Mouse (Mus musculus): Measurements from ENCODE around the gene Snai1.

Snai1 gene

DNA sequence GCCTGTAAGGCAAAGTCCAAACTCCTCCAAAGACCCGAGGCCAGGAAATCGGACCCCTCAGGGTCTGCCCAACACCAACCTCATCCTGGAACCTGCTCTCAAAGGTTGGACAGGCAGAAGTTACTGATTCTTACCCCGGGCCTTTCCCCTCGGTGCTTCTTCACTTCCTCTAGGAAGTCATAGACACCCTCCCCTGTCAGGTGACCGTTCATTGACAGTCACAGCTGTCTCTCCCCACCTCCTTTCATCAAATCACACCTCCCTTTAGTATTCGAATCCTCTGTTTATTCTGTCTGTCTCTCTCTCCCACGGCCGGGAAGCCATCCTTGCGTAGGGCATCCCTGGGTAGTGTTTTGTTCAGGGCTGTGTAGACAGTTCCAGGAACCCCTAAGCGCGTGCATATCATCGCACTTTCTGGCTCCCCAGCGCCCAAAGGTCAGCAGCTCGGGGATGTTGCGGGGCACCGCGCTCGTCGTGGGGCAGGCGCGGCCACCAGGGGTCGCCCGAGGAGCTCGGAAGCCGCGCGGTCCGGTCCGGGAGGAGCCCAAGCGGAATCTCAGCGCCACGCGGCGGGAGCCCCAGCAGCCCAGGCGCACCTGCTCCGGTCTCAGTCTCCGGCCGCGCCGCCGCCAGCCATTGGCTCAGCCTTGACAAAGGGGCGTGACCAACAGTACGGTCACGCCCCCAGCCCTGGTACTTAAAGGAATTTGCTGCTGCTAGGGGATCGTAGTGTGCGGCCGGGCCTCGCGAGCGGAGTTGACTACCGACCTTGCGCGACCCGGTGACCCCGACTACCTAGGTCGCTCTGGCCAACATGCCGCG is at the start of gene Snai1:
Gene Snai1 (plus strand): TSS at position 720 of the 822 bp plus-strand sequence.
- peak; percentile 66 to 82 for DNase-seq (ENCODE audit: low spot score in 2 of 2)

DNA sequence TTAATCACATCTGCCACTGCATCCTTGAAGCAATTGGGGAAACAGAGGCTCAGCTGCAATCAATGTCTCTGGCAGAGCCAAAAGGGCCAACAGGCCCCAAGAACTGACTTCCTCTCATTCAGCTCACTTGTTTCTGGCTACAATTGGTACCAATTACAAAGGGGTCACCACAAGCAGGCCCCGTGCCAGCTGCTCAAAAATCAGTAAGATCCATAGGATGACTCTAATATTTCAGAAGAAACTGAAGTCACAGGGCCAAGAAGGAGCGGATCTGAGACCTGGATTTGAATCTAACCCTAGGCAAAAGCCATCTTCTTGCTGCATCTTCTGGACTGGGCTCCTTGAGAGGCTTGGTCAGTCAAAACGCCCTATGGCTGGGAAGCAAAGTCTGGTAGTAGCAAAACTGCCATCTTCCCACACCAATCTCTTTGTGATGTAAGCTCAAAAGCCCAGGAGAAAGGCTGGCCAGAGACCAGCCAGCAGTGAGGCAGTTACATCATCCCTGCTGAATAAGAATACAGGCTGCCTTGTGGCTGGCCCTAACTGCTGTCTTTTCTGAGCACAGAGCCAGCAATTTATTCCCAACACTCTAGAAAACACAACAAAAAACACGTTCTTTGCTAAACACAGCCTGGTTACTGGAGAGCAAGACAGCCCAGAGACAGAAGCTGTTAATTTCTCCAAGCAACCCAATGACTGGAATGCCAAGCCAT is 47.0 kb upstream of the Snai1 start:
- DNase-seq (ENCODE audit: low spot score in 2 of 2) = peak; percentile 51 to 64

DNA sequence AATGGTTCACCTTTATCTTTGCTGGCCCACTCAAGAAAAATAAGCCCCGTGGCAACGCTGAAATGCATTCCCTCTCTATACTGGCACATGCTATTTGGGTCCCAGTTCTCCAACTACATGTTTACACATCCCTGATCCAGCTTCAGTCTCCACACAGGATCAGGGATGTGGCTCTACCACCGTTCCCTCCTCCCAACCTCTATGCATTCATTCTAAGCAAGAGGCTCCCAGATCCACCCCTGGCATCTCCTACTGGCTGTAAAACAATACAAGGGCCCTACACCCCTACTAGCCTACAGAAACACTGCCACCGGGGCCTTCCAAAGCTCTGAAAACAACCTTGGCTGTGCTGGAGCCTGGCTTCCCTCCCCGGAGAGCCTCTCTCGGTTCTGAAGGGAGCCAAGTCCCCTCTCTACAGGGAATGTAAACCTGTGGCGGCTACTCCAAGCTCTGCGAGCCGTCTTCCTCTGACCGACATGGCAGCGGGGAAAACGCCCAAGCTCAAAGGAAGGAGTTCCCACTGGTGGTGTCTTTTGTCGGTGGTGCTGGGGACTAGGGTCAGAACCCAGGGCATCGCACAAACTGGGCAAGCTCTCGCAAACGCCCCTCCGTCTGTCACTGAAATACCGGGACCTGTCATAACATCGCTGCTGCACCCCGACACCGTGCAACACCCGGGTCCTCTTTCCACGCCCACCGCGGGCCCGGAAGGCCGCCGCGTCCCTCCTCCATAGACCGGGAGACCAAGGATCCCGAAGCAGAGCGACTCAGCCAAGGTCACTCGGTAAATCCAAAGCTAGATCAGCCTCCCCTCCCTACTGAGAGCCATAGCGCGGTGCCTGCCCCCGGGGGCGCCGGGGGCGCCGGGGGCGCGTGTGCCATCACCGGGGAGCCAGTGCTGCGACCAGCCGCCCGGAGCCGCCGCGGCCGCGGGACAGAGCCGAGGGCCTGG is 46.0 kb upstream of the Snai1 start, which contains the start of gene Rnf114:
Gene Rnf114 (plus strand): TSS at position 889 of the 952 bp plus-strand sequence.
- peak in 1 of 2 experiments; percentile 52 for DNase-seq (ENCODE audit: low spot score in 2 of 2)

DNA sequence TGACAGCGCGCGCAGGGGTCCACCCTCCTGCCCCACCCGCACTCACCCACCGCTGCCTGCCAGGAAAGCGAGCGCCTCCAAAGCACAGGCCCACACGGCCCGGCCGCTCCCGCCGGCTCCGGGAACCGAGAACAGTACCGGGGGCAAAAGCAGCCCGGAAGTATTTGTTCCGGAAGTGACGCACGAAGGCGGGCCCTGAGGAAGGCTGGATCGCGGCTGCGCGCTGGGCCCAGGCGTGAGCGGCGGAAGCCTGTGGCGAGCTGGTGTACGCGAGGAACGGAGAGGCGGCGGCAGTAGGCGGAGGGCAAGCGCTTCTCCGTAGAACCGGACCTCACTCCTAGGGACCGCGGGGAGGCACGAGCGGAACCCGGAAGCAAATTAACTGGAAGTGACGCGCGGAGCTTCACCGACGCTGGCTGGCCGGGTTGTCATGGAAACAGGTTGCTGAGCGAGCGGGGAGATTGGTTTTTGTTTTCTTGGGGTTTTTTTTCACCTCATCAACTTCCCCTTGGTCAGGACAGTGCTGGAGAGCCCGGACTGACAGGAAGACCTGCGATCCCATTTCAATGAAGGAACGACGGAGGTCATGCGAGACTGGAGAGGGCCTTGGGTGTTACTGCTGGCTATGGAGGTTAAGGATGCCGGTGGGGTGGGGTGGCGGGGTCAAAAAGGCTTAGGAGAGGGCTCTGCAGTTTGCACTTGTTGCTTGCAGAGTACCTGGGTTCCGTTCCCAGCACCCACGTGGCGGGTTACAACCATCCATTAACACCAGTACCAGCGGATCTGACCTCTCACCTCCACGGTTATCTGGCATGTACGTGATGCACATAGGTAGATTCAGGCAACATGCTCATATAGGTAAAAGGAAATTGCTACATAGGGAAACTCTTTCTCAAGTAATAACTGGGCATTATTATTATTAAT is 45.0 kb upstream of the Snai1 start, which contains the start of gene Spata2:
Gene Spata2 (minus strand): TSS at position 175 of the 924 bp plus-strand sequence.
- DNase-seq (ENCODE audit: low spot score in 2 of 2) = peak; percentile 87 to 90

DNA sequence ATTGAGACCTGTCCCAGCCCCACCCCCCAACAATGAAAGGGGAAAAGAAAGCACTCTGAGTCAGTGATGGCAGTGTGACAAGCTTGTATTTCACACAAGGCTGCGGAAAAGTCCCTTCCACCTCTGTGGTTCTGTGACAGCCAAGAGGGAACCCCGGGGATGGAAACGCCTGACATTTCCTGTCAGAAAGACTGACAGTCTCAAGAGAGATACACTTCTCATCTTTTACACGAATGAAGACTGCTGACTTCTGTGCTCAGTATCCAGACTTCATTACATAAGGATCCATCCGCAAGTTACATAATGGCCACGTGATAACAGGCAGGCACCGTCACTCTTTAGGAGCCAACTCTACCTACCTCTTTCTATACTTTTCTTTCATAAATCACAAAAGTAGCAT is 41.6 kb upstream of the Snai1 start:
- DNase-seq (ENCODE audit: low spot score in 2 of 2) = no peak

DNA sequence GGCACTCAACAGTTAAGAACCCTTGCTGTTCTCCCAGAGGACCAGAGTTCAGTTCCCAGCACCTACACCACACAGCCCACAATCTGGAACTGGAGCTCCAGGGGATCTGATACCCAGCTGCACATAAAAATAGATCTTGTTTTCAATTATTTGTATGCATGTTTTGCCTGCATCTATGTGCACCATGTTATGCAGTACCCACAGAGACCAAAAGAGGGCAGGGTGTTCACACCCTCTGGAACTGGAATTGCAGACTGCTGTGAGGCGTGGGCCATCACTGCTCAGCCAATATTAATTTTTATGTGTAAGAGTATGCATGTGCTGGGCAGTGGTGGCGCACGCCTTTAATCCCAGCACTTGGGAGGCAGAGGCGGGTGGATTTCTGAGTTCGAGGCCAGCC is 40.7 kb upstream of the Snai1 start:
- no peak for DNase-seq (ENCODE audit: low spot score in 2 of 2)

DNA sequence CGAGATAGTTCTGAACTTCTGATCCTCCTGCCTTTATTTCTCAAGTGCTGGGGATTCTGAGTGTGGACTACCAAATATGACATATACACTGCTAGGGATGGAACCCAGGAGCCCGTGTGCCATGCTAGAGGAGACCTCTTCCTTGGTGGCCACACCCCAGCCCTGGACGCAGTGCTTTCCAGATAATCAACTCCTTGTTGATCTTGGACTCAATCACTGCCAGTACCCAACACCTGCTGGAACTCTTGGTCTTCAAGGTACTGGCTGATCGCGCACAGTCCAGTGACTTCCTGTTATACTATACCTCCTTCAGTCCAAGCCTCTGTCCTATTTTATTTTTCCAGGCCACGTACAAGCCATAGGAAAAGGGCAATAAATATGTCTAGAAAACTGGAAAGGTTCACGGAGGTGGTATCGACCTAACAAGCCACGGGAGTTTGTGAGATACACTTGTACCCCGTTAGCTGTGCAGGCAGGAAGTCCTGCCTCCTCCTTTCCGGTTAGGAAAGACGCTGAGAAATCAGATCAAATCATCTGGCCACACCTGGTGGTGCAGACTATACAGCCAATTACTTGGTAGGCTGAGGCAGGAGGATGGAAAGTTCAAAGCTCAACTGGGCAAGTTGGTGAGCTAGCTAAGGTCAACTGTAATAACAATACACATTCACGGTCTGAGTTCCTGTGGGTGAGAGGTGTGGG is 35.3 kb upstream of the Snai1 start:
- DNase-seq (ENCODE audit: low spot score in 2 of 2) = no peak

DNA sequence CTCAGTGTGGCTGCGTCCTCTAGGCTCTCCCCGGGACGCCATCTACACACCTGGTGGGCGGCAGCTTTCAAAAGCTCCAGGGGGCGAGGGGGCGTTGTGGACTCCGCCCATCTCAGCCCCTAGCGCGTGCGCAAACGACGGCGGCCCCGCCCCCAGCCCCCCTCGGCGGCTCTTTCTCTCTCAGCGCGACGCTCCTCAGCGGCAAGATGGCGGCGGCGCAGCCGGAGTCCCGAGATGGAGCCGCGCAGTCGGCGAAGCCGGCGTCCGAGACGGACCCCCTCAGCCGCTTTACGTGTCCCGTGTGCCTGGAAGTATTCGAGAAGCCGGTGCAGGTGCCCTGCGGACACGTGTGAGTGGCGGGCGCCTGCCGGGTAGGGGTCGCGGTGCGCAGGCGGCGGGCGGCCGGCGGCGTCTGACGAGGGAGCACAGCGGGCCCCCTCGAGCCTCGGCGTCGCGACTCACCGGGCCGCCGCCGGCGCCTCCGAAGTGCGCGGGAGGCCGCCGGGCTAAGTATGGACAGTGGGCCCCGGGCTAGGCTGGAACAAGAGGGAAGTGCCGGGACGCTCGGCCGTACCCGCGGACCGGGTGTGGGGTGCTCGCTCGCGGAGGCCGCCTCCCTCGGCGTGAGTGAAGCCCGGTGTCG is 34.6 kb upstream of the Snai1 start:
- DNase-seq (ENCODE audit: low spot score in 2 of 2) = peak; percentile 81 to 86

DNA sequence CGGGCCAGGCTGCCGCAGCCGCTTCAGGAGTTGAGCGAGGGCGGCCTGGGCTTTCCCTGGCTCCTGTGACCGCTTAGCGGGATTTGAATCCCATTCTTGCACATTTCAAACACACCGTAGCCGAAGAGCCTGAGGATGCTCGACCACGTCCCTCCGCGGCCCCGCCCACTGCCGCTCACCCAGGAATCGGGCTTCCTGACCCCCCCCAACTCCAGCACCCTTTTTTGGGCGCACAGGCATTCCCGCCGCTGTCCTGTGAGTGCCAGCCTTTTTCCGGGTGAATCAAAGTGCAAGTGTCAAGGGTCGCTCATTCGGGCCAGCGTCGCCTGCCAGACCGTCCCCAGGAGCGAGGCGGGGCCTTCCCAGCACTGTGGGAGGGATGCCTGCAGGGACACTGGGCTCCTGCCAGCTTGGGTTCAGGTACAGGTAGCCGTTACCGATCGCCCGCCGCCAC is 34.1 kb upstream of the Snai1 start:
- peak in 1 of 2 experiments; percentile 47 for DNase-seq (ENCODE audit: low spot score in 2 of 2)

DNA sequence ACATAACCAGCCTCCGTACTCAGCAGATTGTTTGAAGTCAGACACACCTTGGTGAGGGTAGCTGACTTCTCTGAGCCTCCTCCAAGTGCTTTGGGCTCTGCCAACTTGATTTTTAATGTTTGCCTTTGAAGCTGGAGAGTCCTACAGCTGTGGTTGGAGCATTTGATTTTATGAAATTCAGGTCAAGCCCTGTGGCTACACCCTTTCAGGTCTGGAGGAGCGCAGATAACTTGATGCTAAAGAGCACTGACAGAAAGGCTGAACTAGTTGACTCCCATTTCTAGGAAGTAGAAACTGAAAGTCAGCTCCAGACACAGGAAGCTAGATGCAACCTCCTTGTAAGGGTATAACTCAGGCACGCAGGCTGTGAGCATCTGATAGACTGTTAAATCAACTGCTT is 32.9 kb upstream of the Snai1 start:
- no peak for DNase-seq (ENCODE audit: low spot score in 2 of 2)

DNA sequence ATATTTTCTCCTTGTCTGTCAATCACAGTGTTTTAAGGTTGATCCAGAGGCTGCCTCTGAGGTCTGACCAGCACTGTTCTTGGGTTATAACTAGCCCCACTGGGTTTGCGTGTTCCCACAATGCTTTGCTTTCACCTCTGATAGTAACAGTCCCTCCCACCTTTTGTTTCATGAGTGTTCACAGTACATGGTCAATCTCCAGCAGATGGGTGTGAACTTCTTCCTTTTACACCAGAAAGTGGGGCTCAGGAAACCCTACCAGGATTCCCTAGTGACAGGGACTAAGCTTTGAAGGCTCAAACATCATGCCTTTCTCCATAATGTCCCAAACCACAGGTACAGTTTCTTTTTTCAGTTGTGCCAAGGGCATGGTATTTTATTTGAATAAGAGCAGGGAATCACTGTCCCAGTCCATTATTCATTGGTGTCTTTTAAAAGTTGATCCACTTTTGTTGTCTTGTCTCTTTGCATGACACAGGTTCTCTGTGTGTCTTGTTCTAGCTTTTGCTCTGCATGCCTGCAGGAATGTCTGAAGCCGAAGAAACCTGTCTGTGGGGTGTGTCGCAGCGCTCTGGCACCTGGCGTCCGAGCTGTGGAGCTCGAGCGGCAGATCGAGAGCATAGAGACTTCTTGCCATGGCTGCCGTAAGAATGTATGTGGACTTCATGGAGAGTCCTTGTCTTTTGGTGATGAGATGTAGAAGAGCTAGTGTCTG is 31.3 kb upstream of the Snai1 start:
- DNase-seq (ENCODE audit: low spot score in 2 of 2) = no peak

DNA sequence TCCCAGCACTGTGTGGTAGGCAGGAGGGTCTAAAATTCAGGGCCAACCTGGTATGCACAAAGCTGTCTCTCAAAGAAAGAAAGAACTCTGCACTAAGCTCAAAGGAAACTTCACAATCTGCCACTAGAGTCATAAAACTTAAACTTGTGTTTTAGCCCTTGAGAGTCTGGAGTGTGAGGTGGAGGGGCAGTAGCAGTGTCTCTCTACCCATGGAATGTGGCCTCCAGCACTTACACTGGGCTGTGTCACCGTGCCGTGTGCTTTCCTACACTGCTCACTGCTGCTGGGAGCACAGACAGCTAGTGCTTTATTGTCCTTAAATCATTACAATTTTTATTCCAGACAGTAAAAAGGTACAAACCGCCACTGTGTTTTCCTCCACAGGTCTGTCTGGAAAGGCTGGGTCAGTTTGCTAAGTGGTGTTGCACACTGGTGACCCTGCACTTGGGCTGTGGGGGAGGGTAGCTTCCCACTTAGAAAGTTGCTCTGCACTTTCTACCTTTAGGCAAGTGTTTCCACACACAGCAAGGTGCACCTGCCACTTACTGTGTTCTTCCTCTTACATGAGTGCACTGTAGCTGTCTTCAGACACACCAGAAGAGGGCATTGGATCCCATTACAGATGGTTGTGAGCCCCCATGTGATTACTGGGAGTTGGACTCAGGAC is 30.1 kb upstream of the Snai1 start:
- DNase-seq (ENCODE audit: low spot score in 2 of 2) = no peak

DNA sequence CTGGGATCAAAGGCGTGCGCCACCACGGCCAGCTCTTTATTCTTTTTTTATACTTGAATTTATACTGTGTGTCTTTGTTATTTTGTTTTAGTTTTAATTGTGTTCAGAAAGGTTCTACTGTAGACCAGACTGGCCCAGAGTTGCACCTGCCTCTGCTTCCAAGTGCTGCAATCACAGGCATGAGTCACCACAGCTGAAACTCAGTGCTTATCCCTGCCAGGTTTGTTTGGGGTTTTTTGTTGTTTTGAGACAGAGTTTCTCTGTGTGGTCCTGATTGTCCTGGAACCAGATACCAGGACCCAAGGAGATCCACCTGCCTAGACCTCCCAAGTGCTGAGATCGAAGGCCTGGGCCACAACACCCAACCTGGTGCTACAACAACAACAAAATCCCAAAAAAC is 29.4 kb upstream of the Snai1 start:
- no peak for DNase-seq (ENCODE audit: low spot score in 2 of 2)

DNA sequence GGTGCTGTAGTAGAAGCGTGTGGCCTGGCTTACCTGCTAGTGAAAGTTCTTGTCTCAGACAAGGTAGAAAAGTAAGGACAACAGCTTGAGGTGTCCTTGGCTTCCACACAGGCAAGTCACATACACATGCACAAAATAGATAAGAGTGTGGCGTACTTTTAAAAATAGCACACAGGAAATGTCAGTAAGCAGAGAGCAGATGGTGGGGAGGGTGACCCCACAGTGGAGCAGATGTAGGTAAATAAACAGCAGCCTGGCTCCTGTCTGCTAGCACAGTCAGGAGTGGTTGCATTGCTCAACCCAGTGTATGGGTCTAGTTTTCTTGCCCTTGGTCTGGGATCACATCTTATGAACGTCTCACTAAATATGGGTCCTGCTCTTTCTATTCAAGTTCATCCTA is 27.5 kb upstream of the Snai1 start:
- no peak for DNase-seq (ENCODE audit: low spot score in 2 of 2)

DNA sequence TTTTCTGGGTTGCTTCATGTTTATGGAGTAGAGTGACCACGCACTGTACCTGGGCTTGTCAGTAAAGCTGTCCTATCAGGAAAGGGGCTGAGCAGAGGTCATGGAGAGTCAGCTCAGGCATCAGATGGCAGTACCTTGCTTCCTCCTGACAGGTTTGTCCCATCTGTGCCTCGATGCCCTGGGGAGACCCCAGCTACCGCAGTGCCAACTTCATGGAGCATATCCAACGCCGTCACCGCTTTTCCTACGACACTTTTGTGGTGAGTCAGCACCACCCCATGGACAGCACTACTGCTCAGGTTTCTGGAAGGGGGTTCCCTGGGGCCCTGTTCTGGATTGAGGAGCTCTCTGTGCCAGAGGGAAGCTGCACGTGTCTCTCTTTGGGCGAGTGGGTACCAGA is 25.6 kb upstream of the Snai1 start:
- DNase-seq (ENCODE audit: low spot score in 2 of 2) = no peak

DNA sequence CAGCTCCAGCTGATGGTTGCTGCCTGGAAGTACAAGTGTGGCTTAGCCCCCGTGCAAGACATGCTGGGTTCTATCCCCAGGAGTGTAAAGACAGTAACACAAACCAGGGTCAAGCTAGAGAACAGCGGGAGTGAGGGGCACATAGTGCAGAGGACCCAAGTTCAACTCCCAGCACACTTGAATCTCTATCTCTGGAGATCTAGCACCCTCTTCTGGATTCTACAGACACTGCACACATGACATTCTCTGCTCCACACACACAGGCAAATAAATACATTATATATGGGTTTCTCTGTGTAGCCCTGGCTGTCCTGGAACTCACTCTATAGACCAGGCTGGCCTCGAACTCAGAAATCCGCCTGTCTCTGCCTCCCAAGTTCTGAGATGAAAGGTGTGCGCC is 25.0 kb upstream of the Snai1 start:
- no peak for DNase-seq (ENCODE audit: low spot score in 2 of 2)

DNA sequence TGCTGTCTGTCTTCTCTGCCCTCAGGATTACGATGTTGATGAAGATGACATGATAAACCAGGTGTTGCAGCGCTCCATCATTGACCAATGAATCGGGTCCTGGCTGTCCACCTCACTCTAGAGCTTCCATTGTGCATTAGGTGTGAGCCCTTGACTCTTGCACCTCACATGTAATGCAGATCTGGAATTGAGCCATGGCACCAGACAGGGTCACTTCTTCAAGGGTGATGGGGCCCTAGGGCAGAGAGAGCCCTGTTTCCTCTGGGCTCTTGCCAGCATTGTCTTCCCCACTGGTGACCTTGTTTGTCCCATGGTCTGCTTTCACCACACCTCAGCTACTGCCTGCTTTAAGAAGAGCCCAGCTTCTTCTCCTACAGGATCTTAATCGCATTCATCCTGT is 23.4 kb upstream of the Snai1 start:
- DNase-seq (ENCODE audit: low spot score in 2 of 2) = no peak

DNA sequence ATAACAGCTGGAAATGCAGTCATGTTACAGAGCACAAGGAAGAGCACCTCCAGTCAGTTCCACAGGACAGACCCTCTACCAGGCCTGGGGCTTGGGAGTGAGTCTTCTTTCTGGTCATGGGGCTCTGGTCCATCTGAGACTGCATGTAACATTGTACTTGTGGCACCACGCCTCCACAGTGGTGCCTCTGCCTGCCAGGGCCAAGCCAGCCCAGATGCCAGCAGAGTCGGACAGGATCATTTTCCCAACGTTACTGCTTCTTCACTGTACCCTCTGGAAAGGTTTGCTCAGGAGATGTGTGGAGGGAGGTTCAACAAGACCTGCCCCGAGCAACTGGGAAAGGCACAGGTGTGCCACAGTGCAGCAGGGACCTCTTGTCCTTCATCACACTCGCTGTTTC is 22.3 kb upstream of the Snai1 start:
- DNase-seq (ENCODE audit: low spot score in 2 of 2) = no peak
